8 mouse cellular contexts compared by ENCODE assay signal in genomic region chr2:128965505-128966105, GRCm38 (mm10). TPM values are rescaled to one million over a fixed set of nuclear protein-coding genes. Genes with fewer than 3 reads are reported as not detected.
A peak's percentile ranks its signal among the peaks of the same experiment; 100 is the strongest.
DNase-seq lines count a peak whose midpoint lies in the region; ATAC-seq lines count a peak whose summit lies in the region.

No protein-coding gene starts in this region.

- H3K27me3 ChIP-seq in lung, embryonic 16.5 days (ENCODE audit: control insufficient read depth, insufficient read depth, low read depth, low read length) = no peaks in the 10 kb centered on the region
- H3K27me3 ChIP-seq in embryonic facial prominence, embryonic 11.5 days (ENCODE audit: control insufficient read depth, insufficient read depth, low read length) = no peaks in the 10 kb centered on the region
- H3K27me3 ChIP-seq in intestine, embryonic 16.5 days (replicated peaks; ENCODE audit: control insufficient read depth, insufficient read depth, low read length) = no peaks in the 10 kb centered on the region
- H3K27me3 ChIP-seq in neural tube, embryonic 14.5 days (ENCODE audit: control insufficient read depth, insufficient read depth, low read length) = no peaks in the 10 kb centered on the region

- 51% methylated on average over 5 of the region's 5 CpGs for WGBS in lung, embryonic 16.5 days
- 26% methylated on average over 5 of the region's 5 CpGs for WGBS in embryonic facial prominence, embryonic 11.5 days
- WGBS in intestine, embryonic 16.5 days = 66% methylated on average over 5 of the region's 5 CpGs
- 40% methylated on average over 5 of the region's 5 CpGs for WGBS in neural tube, embryonic 14.5 days

- ATAC-seq in lung, embryonic 16.5 days (ENCODE audit: low read depth) = no peak
- no peak for ATAC-seq in embryonic facial prominence, embryonic 11.5 days (replicated peaks; ENCODE audit: insufficient number of reproducible peaks, low FRiP score, low TSS enrichment, low read depth)
- no peak for ATAC-seq in intestine, embryonic 16.5 days
- no peak for ATAC-seq in neural tube, embryonic 14.5 days (ENCODE audit: low read depth)

- H3K4me1 ChIP-seq in lung, embryonic 16.5 days (replicated peaks; ENCODE audit: control insufficient read depth, insufficient read depth, low read length) = peaks cover 3% of the 10 kb centered on the region; the same call in 1 of the 2 replicates
- H3K4me1 ChIP-seq in embryonic facial prominence, embryonic 11.5 days (ENCODE audit: control insufficient read depth, insufficient read depth, low read length) = no peaks in the 10 kb centered on the region
- peaks cover 4% of the 10 kb centered on the region; the same call in 1 of the 2 replicates for H3K4me1 ChIP-seq in intestine, embryonic 16.5 days (ENCODE audit: control insufficient read depth, insufficient read depth, low read length)
- H3K4me1 ChIP-seq in neural tube, embryonic 14.5 days (ENCODE audit: control insufficient read depth, insufficient read depth, low read length) = peaks cover 11% of the 10 kb centered on the region

- H3K9me3 ChIP-seq in lung, embryonic 16.5 days (ENCODE audit: control insufficient read depth, low read length) = no peaks in the 10 kb centered on the region
- no peaks in the 10 kb centered on the region for H3K9me3 ChIP-seq in embryonic facial prominence, embryonic 11.5 days (replicated peaks; ENCODE audit: control insufficient read depth, low read length)
- H3K9me3 ChIP-seq in intestine, embryonic 16.5 days (ENCODE audit: control insufficient read depth, low read length) = no peaks in the 10 kb centered on the region
- H3K9me3 ChIP-seq in neural tube, embryonic 14.5 days (ENCODE audit: control insufficient read depth, low read length) = no peaks in the 10 kb centered on the region

- no peaks in the 10 kb centered on the region for H3K36me3 ChIP-seq in lung, embryonic 16.5 days (ENCODE audit: control insufficient read depth, insufficient read depth, low read length)
- no peaks in the 10 kb centered on the region for H3K36me3 ChIP-seq in embryonic facial prominence, embryonic 11.5 days (replicated peaks; ENCODE audit: control insufficient read depth, insufficient read depth, low read depth, low read length)
- H3K36me3 ChIP-seq in intestine, embryonic 16.5 days (ENCODE audit: control insufficient read depth, insufficient read depth, low read length) = no peaks in the 10 kb centered on the region
- H3K36me3 ChIP-seq in neural tube, embryonic 14.5 days (ENCODE audit: control insufficient read depth, insufficient read depth, low read length) = no peaks in the 10 kb centered on the region

- peak overlapping the region; percentile 28; the same call in 1 of the 2 replicates for H3K4me2 ChIP-seq in lung, embryonic 16.5 days (ENCODE audit: low read depth, low read length)
- no peak overlapping the region for H3K4me2 ChIP-seq in embryonic facial prominence, embryonic 11.5 days (ENCODE audit: low read depth, low read length)
- H3K4me2 ChIP-seq in intestine, embryonic 16.5 days (ENCODE audit: low read depth, low read length) = 0 out of 2 replicates have a peak overlapping the region, but pooled peaks have one; percentile 2
- H3K4me2 ChIP-seq in neural tube, embryonic 14.5 days (ENCODE audit: low read depth, low read length) = peak overlapping the region; percentile 64

- no peak for DNase-seq in lung, postnatal 14 days
- DNase-seq in embryonic facial prominence, embryonic 11.5 days (ENCODE audit: low spot score) = peak; percentile 30
- DNase-seq in spleen, adult 12 weeks (ENCODE audit: low spot score) = no peak
- DNase-seq in T-cell, adult 2 months (ENCODE audit: low spot score) = no peak
- no peak for DNase-seq in cerebellum, postnatal 10 days

- H3K9ac ChIP-seq in lung, embryonic 16.5 days (ENCODE audit: low read length) = 0 out of 2 replicates have a peak overlapping the region, but pooled peaks have one; percentile 24
- peak overlapping the region; percentile 25; the same call in 1 of the 2 replicates for H3K9ac ChIP-seq in embryonic facial prominence, embryonic 11.5 days (replicated peaks; ENCODE audit: low read length)
- H3K9ac ChIP-seq in intestine, embryonic 16.5 days (ENCODE audit: low read depth, low read length) = no peak overlapping the region
- H3K9ac ChIP-seq in neural tube, embryonic 14.5 days (replicated peaks; ENCODE audit: low read depth, low read length) = 0 out of 2 replicates have a peak overlapping the region, but pooled peaks have one; percentile 17

- H3K27ac ChIP-seq in lung, embryonic 16.5 days (ENCODE audit: low read length) = peak overlapping the region; percentile 28; the same call in 1 of the 2 replicates
- H3K27ac ChIP-seq in embryonic facial prominence, embryonic 11.5 days (replicated peaks; ENCODE audit: low read depth, low read length) = peak overlapping the region; percentile 25; the same call in 1 of the 2 replicates
- peak overlapping the region; percentile 49 for H3K27ac ChIP-seq in intestine, embryonic 16.5 days (ENCODE audit: low read length)
- H3K27ac ChIP-seq in neural tube, embryonic 14.5 days (ENCODE audit: low read depth, low read length) = peak overlapping the region; percentile 55; the same call in 1 of the 2 replicates

- H3K4me3 ChIP-seq in lung, embryonic 16.5 days (ENCODE audit: low read length) = no peak overlapping the region
- H3K4me3 ChIP-seq in embryonic facial prominence, embryonic 11.5 days (ENCODE audit: low read depth, low read length) = no peak overlapping the region
- H3K4me3 ChIP-seq in intestine, embryonic 16.5 days (ENCODE audit: low read length) = no peak overlapping the region
- H3K4me3 ChIP-seq in neural tube, embryonic 14.5 days (ENCODE audit: low read depth, low read length) = 0 out of 2 replicates have a peak overlapping the region, but pooled peaks have one; percentile 91

RNA-seq across cellular contexts. Expression of gene Zc3h6, which starts 1.6 kb away (rescaled TPM):
- 1.2 and 1.3 TPM in 2 replicates for polyA plus RNA-seq in lung, embryonic 16.5 days (2015; fragmentation: Nextera tagmentation; extraction: Ambion mirVana)
- 1.2 and 1.7 TPM in 2 replicates for polyA plus RNA-seq in embryonic facial prominence, embryonic 11.5 days (2014; fragmentation: Nextera tagmentation; extraction: Ambion mirVana)
- 0.89 and 1.2 TPM in 2 replicates for polyA plus RNA-seq in intestine, embryonic 16.5 days (2015; fragmentation: Nextera tagmentation; extraction: Ambion mirVana)
- 4.5 and 5.7 TPM in 2 replicates for polyA plus RNA-seq in neural tube, embryonic 14.5 days (2014; fragmentation: Nextera tagmentation; extraction: Ambion mirVana)

RNA-seq across cellular contexts. Expression of gene Gm10762, which starts 1.9 kb away (rescaled TPM):
- 12.0 and 13.1 TPM in 2 replicates for polyA plus RNA-seq in lung, embryonic 16.5 days (2015; fragmentation: Nextera tagmentation; extraction: Ambion mirVana)
- 19.2 and 20.6 TPM in 2 replicates for polyA plus RNA-seq in embryonic facial prominence, embryonic 11.5 days (2014; fragmentation: Nextera tagmentation; extraction: Ambion mirVana)
- polyA plus RNA-seq in intestine, embryonic 16.5 days (2015; fragmentation: Nextera tagmentation; extraction: Ambion mirVana) = 6.8 and 7.8 TPM in 2 replicates
- polyA plus RNA-seq in neural tube, embryonic 14.5 days (2014; fragmentation: Nextera tagmentation; extraction: Ambion mirVana) = 22.3 and 22.8 TPM in 2 replicates

RNA-seq across cellular contexts. Expression of gene Zc3h8, which starts 21.7 kb away (rescaled TPM):
- 6.4 and 7.2 TPM in 2 replicates for polyA plus RNA-seq in lung, embryonic 16.5 days (2015; fragmentation: Nextera tagmentation; extraction: Ambion mirVana)
- 10.9 and 11.0 TPM in 2 replicates for polyA plus RNA-seq in embryonic facial prominence, embryonic 11.5 days (2014; fragmentation: Nextera tagmentation; extraction: Ambion mirVana)
- 5.7 and 6.1 TPM in 2 replicates for polyA plus RNA-seq in intestine, embryonic 16.5 days (2015; fragmentation: Nextera tagmentation; extraction: Ambion mirVana)
- polyA plus RNA-seq in neural tube, embryonic 14.5 days (2014; fragmentation: Nextera tagmentation; extraction: Ambion mirVana) = 16.3 and 16.4 TPM in 2 replicates
